In the genomic region with DNA sequence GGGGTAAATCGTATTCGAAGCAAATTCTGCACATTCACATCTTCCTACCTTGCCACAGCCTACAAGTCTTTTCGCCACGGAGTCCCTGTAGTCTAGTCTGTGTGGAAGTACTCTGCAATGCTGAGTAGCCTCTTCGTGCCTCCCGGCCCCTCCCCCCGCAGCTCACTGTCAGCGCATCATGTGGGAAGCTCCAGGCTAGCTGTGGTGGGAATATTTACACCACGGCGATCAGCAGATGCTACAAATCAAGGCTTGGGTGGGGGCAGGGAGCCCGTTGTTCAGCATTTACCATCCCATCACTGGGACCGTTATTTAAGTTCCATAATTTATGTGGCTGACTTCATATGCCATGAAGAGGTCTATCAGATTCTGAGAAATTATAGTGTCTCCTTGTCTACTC, we compare ENCODE assay signal across 18 mouse cellular contexts.
"Had no signal": no experiment of that assay in that cellular context is flagged by ENCODE, and none has a peak within 500 bp of the region (broad histone marks: within the 10 kb centered on the region; RNA-seq: fewer than 3 reads in every experiment).

No protein-coding gene starts in this region.

- H3K9ac ChIP-seq: limb, embryonic 13.5 days; liver, embryonic 14.5 days; liver, postnatal 0 days; lung, embryonic 14.5 days; midbrain, embryonic 13.5 days; stomach, embryonic 15.5 days had no signal

- DNase-seq: kidney, postnatal 25 days; layer of hippocampus, adult 9-11 months; liver; liver, postnatal 0 days; lung, embryonic 14.5 days; right cerebral cortex, postnatal 25 days had no signal

- H3K27ac ChIP-seq: kidney, postnatal 0 days; layer of hippocampus, adult 2 months; limb, embryonic 10.5 days; limb, embryonic 13.5 days; liver, embryonic 14.5 days; macrophage; midbrain, embryonic 10.5 days; midbrain, embryonic 13.5 days; stomach, embryonic 15.5 days had no signal

- ATAC-seq: liver, postnatal 0 days; lung, postnatal 0 days; midbrain, embryonic 13.5 days; midbrain, embryonic 16.5 days had no signal

- H3K4me1 ChIP-seq: stomach, embryonic 15.5 days had no signal

- H3K27me3 ChIP-seq: stomach, embryonic 15.5 days had no signal

- H3K4me3 ChIP-seq: layer of hippocampus, adult 2 months; limb, embryonic 10.5 days; limb, embryonic 13.5 days; midbrain, embryonic 10.5 days; midbrain, embryonic 13.5 days; myocyte; stomach, embryonic 15.5 days had no signal

- H3K36me3 ChIP-seq: limb, embryonic 10.5 days; limb, embryonic 13.5 days; midbrain, embryonic 10.5 days; midbrain, embryonic 13.5 days; stomach, embryonic 15.5 days had no signal

- H3K4me2 ChIP-seq: limb, embryonic 13.5 days; lung, embryonic 14.5 days; midbrain, embryonic 13.5 days; stomach, embryonic 15.5 days had no signal

- H3K9me3 ChIP-seq: limb, embryonic 10.5 days; limb, embryonic 13.5 days; midbrain, embryonic 10.5 days; midbrain, embryonic 13.5 days; stomach, embryonic 15.5 days had no signal
